Mouse (Mus musculus) limb, embryonic 10.5 days (tissue): ENCODE measurements around the gene Prune2. TPM values are rescaled to one million over a fixed set of nuclear protein-coding genes. Genes with fewer than 3 reads are reported as not detected.
"Not testable (repeated sequence)": the region's sequence is repeated elsewhere in the genome, so short reads cannot be mapped to it uniquely, and the experiment has no call there.

Experiments
- DNase-seq: peaks from one replicate; pipeline ENCODE4 v3.0.0-alpha.2; 2017; ENCODE audit warnings: low spot score
- H3K27ac ChIP-seq: fragments of 300-500 bp; sonication (generic); 2 replicates; pipeline ENCODE4 v1.5.1; 2016; ENCODE audit warnings: mild to moderate bottlenecking
- H3K27me3 ChIP-seq: fragments of 300-500 bp; sonication (generic); 2 replicates; pipeline ENCODE4 v1.6.1; 2016; ENCODE audit warnings: low read depth, mild to moderate bottlenecking; ENCODE audit not compliant: poor library complexity, severe bottlenecking
- H3K36me3 ChIP-seq: fragments of 300-500 bp; sonication (generic); 2 replicates; pipeline ENCODE4 v1.6.1; 2016; ENCODE audit warnings: mild to moderate bottlenecking, moderate library complexity
- H3K4me1 ChIP-seq: fragments of 300-500 bp; sonication (generic); 2 replicates; pipeline ENCODE4 v1.6.1; 2016
- H3K4me3 ChIP-seq: fragments of 300-500 bp; sonication (generic); 2 replicates; pipeline ENCODE4 v1.5.1; 2016; ENCODE audit warnings: mild to moderate bottlenecking, moderate library complexity
- H3K9me3 ChIP-seq: fragments of 300-500 bp; sonication (generic); replicated peaks from 2 replicates; pipeline ENCODE4 v1.6.1; 2016; ENCODE audit warnings: mild to moderate bottlenecking
- WGBS: fragments of 180-500 bp; shearing (Covaris S2); methylation state at CpG from one replicate; pipeline ENCODE4 v1.1.7; 2016; 5-methylcytosine and 5-hydroxymethylcytosine counted together
- polyA plus RNA-seq: library from polyadenylated mRNA; unstranded; fragments of >200 nt; fragmentation: Nextera tagmentation; extraction: Ambion mirVana; gene quantifications from 2 replicates; pipeline ENCODE4 v1.2.1, GENCODE M21; 2016

Prune2 gene
- polyA plus RNA-seq, 1 experiment from 2014 or later: 0.21 TPM

DNA sequence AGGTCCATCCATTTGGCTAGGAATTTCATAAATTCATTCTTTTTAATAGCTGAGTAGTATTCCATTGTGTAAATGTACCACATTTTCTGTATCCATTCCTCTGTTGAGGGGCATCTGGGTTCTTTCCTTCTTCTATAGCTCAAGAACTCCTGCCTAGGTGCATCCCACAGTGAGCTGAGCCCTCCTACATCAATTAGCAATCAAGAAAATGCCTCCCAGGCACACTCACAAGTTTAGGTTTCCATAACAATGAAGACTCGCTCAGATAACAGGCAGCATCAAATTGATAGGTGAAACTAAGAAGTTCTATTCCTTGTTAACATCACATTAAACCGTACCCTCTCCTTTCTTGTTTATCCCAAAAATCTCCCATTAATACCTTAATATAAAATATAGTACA is 218.6 kb downstream of the Prune2 start:
- not testable (repeated sequence) for H3K27me3 ChIP-seq, H3K36me3 ChIP-seq, H3K9me3 ChIP-seq, H3K4me3 ChIP-seq, H3K4me1 ChIP-seq, H3K27ac ChIP-seq, DNase-seq
- WGBS: 88% methylated on average over 2 of the region's 2 CpGs

DNA sequence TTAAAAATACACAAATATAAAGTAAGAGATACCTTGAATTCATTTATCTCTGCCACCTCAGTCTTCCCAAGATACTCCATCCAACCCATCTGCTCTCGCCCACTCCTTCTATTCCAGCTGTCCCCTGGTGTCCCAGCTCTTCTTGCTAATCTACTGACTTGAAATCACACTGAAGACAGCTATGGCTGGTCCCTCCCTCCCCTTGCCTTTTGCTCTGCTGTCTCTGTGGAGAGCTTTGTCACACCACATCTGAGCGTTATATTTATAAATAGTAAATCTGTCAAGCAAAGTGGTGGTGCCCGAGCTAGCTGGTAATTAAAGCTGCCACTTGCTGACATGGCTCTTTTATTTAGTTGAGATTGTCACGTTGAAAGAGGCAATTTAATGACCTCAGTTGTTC is 224.6 kb downstream of the Prune2 start:
- no peaks in the 10 kb centered on the region for H3K36me3 ChIP-seq
- 31% methylated on average over 4 of the region's 4 CpGs for WGBS
- no peak for DNase-seq
- 0 out of 2 replicates have a peak, but pooled peaks cover 2% of the 10 kb centered on the region for H3K4me1 ChIP-seq
- no peak overlapping the region for H3K27ac ChIP-seq
- no peaks in the 10 kb centered on the region for H3K9me3 ChIP-seq
- H3K4me3 ChIP-seq: no peak overlapping the region
- H3K27me3 ChIP-seq: no peaks in the 10 kb centered on the region

DNA sequence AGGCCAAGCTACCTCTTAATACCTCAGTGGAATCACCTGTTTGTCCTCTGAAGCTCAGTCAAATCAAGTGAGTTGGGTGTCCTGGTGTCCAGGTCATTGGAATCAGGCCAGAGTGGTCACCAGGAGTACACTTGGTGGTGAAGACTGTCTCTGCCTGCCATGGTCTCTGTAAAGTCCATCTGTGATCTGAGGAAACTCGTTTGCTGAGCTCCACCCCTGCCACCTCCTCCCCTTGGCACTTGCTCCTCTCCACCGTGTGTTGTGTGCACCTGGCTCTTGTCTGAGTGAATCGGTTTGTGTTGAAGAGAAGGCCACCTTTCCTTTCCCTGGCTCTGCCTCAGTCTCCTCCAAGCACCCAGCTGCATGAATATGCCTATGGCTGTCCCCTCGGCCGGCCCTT is 238.8 kb downstream of the Prune2 start:
- Histone ChIP-seq H3K27ac (no peak overlapping the region), H3K27me3 (no peaks in the 10 kb centered on the region), H3K4me1 (no peaks in the 10 kb centered on the region), H3K9me3 (no peaks in the 10 kb centered on the region), H3K36me3 (no peaks in the 10 kb centered on the region), H3K4me3 (no peak overlapping the region)
- no peak for DNase-seq
- WGBS: 78% methylated on average over 5 of the region's 5 CpGs

DNA sequence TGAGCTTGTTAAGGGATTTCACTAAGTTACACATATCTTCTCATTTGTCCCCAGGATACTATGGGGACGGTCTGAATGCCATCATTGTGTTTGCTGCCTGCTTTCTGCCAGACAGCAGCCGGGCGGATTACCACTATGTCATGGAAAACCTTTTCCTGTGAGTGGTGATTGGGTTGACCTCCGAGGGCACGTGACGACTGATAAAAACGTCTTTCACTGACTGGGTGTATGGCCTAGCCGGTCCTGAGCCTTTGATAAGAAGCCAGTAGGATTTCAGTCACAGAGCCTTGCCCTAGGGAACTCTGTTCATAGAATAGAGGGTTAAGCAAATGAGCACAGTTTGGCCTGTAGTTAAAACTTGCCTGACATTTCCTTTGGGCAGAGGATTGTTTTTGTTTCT is 243.1 kb downstream of the Prune2 start:
- Histone ChIP-seq H3K4me1 (no peaks in the 10 kb centered on the region), H3K36me3 (no peaks in the 10 kb centered on the region), H3K27ac (no peak overlapping the region), H3K27me3 (no peaks in the 10 kb centered on the region), H3K4me3 (no peak overlapping the region), H3K9me3 (no peaks in the 10 kb centered on the region)
- DNase-seq: no peak
- 64% methylated on average over 8 of the region's 8 CpGs for WGBS

DNA sequence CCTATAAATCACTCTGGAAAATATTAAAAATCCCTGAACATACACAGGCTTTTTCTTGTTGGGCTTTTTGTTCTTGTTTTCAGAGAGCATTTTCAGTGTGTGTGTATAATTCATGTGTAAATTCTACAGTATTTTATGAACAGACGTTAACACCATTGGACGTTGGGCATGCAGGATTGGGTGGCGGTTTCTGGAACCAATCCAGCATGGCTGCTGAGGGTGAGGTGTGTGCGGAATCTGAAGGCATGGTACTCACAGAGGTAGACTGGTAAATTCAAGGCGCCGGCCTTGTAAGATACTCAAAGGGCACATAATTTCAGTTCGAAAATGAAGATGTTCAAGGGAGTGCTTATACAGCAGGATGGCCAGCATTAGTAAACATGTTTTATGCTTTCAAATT is 251.2 kb downstream of the Prune2 start:
- Histone ChIP-seq H3K27ac (no peak overlapping the region), H3K4me1 (no peaks in the 10 kb centered on the region), H3K36me3 (no peaks in the 10 kb centered on the region), H3K4me3 (no peak overlapping the region), H3K9me3 (no peaks in the 10 kb centered on the region), H3K27me3 (no peaks in the 10 kb centered on the region)
- WGBS: 93% methylated on average over 7 of the region's 7 CpGs
- DNase-seq: no peak

DNA sequence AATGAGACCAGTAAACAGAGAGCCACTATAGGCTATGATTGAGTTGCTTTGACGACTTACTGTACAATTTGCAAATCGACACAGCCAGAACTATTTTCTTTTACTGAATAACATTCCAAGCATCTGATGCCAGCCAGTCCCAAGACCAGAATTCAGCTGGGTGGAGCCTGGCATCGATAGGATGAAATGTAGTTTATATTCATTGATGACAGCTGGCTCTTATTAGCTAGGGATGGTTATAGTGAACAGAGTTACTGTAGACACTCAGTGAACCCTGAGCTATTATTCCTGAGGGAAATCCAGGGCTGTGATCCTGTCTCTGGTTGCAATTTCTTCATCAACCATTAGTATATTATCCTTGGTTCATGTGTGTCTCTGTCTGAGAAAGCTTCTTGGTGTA is 254.6 kb downstream of the Prune2 start:
- DNase-seq: no peak
- H3K9me3 ChIP-seq: no peaks in the 10 kb centered on the region
- no peak overlapping the region for H3K4me3 ChIP-seq
- 89% methylated on average over 3 of the region's 3 CpGs for WGBS
- no peaks in the 10 kb centered on the region for H3K36me3 ChIP-seq
- no peaks in the 10 kb centered on the region for H3K27me3 ChIP-seq
- no peaks in the 10 kb centered on the region for H3K4me1 ChIP-seq
- H3K27ac ChIP-seq: no peak overlapping the region

DNA sequence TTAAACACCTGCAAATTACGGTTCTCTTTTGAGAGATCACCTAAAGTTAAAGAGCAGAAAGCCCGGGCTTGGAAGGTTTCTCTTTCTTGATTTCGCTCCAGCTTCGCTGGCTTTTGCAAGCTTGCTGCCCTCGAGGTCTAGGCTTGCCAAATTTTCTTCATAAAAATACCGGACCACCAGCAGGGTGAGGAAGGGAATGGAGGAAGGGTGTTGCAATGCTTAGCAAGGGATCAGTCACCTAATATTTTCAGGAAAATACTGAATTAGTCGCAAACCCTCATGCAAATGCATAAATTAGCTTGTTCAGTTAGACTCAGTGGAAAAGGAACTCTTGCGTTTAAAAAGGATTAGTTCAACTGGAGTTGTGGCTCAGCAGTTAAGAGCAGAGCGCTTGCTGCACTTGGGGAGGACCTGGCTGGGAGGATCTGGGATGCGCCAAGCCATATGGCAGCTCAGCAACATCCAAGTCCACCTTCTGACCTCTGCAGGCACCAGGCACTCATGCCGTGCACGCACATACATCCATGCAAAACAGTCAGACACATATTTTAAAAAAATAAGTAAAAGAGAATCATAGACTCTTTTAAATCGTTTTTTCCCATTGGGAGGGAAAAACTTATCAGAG is 259.1 kb downstream of the Prune2 start:
- Histone ChIP-seq H3K4me1 (no peaks in the 10 kb centered on the region), H3K27ac (no peak overlapping the region), H3K4me3 (no peak overlapping the region), H3K36me3 (no peaks in the 10 kb centered on the region), H3K9me3 (no peaks in the 10 kb centered on the region), H3K27me3 (no peaks in the 10 kb centered on the region)
- 84% methylated on average over 13 of the region's 13 CpGs for WGBS
- DNase-seq: no peak

DNA sequence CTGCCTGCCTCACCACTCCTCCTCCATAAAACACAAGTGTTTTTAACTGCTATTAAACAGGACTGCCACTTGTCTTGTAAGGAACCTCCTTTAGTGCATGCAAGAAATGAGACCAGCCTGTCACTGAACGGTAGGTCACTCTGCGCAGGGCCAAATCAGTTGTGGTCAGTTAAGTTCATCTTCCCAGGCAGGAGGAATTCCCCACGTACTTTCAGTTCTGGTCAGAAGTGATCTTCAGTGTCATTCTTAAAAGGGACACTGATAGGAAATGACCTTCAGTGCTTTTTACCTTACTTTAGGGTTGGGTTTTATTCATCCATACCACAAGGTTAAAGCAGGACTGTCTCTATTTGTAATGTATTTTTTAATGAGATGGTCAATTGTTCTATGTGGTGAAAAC is 262.3 kb downstream of the Prune2 start:
- Histone ChIP-seq H3K9me3 (no peaks in the 10 kb centered on the region), H3K4me3 (no peak overlapping the region), H3K4me1 (no peaks in the 10 kb centered on the region), H3K27me3 (no peaks in the 10 kb centered on the region), H3K27ac (no peak overlapping the region), H3K36me3 (no peaks in the 10 kb centered on the region)
- 86% methylated on average over 3 of the region's 3 CpGs for WGBS
- DNase-seq: no peak

DNA sequence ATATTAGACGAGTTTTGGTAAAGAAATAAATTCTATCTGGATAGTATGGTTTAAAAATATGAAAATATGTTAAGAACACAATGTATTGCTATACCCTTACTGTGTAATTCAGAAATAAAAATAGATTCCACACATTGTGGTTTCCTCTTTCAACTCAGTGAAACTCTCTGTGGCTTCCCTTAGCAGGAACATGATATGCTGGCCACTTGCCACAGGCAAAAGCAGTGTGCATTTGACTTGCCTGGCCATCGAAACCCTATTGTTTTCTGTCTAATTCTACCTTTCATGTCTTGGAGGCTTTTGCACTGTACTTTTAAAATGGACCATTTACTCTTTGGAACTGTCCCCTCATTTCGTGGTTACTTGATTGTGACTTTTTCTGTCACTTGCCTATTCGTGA is 267.9 kb downstream of the Prune2 start:
- Histone ChIP-seq H3K36me3 (no peaks in the 10 kb centered on the region), H3K4me3 (no peak overlapping the region), H3K27me3 (no peaks in the 10 kb centered on the region), H3K9me3 (peaks cover 4% of the 10 kb centered on the region; the same call in 1 of the 2 replicates), H3K4me1 (no peaks in the 10 kb centered on the region), H3K27ac (no peak overlapping the region)
- WGBS: 87% methylated on average over 4 of the region's 4 CpGs
- no peak for DNase-seq

DNA sequence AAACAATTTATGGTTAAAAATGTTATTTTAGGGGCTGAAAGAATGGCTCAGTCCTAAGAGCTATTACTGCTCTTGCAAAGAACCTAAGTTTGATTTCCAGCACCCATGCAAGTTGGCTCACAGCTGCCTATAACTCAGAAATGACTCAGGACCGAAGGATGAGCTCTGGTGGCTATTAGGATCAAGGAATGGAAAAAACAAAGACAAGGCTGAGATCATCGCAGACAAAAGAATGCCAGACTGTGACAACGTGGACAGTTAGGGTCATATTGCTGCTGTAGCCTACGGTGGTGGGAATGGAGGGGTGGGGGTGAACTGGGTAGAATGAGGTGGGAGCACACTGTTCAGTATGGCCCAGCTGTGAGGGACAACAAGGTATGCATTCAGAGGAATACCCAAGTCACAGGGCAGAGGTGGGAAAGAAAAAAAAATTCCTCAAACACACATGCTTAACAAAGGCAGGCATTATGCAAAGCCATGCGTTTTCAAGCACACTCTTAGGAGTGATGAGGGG is 269.7 kb downstream of the Prune2 start:
- Histone ChIP-seq H3K4me1 (no peaks in the 10 kb centered on the region), H3K9me3 (peaks cover 4% of the 10 kb centered on the region; the same call in 1 of the 2 replicates), H3K27ac (no peak overlapping the region), H3K4me3 (no peak overlapping the region), H3K36me3 (no peaks in the 10 kb centered on the region), H3K27me3 (no peaks in the 10 kb centered on the region)
- WGBS: 83% methylated on average over 5 of the region's 5 CpGs
- no peak for DNase-seq

DNA sequence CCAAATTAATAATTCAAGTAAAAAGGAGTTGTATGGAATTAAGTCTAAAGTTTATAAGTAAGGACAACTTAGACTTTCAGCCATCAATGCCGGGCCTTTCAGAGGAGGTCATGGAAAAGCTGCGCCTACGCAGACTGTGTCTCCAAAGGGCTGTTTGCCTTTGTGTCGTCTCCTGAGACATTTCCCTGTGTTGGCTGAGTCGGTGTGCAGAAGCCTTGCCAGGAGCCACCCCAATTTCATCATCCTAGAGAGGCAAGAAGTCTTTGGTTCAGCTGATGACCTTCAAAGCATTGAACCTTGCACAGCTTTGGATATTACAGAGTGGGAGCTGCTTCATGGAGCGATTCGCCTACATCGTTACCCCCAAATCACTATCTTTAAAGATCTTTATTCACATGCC is 270.2 kb downstream of the Prune2 start:
- no peak for DNase-seq
- Histone ChIP-seq H3K4me1 (no peaks in the 10 kb centered on the region), H3K36me3 (no peaks in the 10 kb centered on the region), H3K27ac (no peak overlapping the region; the same call in 1 of the 2 replicates), H3K9me3 (peaks cover 4% of the 10 kb centered on the region; the same call in 1 of the 2 replicates), H3K27me3 (no peaks in the 10 kb centered on the region), H3K4me3 (no peak overlapping the region)
- WGBS: 94% methylated on average over 8 of the region's 8 CpGs

DNA sequence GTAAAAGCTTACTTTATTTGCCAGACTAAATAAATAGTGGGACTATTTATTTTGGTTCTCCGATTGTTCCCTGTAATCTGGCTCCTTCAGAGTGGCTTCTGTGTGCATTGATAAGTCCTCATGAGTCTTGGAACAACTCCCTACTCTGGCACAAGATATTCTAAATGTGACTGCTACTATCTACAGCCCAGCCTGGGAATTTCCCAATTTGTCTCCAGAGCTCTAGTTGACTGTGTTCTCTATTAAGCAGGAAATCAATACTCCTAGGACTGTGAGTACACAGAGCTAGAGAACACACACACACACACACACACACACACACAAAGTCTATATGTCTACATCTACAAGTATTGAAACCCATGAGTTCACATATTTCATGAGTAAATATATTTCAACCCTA is 274.1 kb downstream of the Prune2 start:
- no peak overlapping the region for H3K27ac ChIP-seq
- DNase-seq: no peak
- H3K27me3 ChIP-seq: no peaks in the 10 kb centered on the region
- 97% methylated on average over 1 of the region's 1 CpGs for WGBS
- H3K4me3 ChIP-seq: no peak overlapping the region
- H3K36me3 ChIP-seq: no peaks in the 10 kb centered on the region
- H3K4me1 ChIP-seq: no peaks in the 10 kb centered on the region
- peaks cover 4% of the 10 kb centered on the region; the same call in 1 of the 2 replicates for H3K9me3 ChIP-seq

DNA sequence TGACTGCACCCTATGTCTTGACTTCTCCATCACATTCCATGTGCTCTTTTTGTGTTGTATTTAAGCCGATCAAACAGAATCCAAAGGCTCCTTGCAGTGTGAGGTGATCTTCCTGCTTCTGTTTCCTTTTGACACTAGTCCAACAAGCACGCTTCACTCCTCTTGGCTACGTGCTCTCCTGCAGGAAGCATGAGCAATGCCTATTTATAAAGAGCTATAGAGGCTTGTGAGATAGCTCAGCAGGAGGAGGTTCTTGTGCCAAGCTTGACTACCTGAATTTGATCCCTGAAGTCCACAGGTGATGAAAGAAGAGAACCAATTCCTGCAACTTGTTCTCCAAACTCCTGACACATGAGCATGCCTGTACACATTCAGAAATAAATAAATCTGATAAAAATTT is 282.6 kb downstream of the Prune2 start:
- Histone ChIP-seq H3K27ac (no peak overlapping the region), H3K4me3 (no peak overlapping the region), H3K36me3 (no peaks in the 10 kb centered on the region), H3K27me3 (no peaks in the 10 kb centered on the region), H3K4me1 (no peaks in the 10 kb centered on the region), H3K9me3 (no peaks in the 10 kb centered on the region)
- 93% methylated on average over 3 of the region's 3 CpGs for WGBS
- no peak for DNase-seq
